Mouse (Mus musculus): ENCODE measurements around the gene Olfr965.

- TF ChIP-seq CTCF (IDR thresholded peaks at IDR 0.05; ENCODE audit: low read depth) (no peak), EP300 (IDR thresholded peaks at IDR 0.05; ENCODE audit: low read depth) (no peak)
These were observed 35.3 kb downstream of the Olfr965 start for GRCm38 (mm10) chr9:39746428-39746827.
